Mouse (Mus musculus) cerebellum, postnatal 10 days (tissue): ENCODE measurements around the gene Tmc1.
A peak's percentile ranks its signal among the peaks of the same experiment; 100 is the strongest.

Source experiments
- DNase-seq, 2 experiments: peaks; one replicate each; pipeline ENCODE4 v3.0.0; 2021; ENCODE audit warnings: mixed read lengths in 2 of 2

The Tmc1 gene

GRCm38 (mm10) chr19:20797558-20798101 lies 156.4 kb downstream of the Tmc1 start:
- DNase-seq = peak; percentile 34 to 65

GRCm38 (mm10) chr19:20796001-20796400 lies 158.0 kb downstream of the Tmc1 start:
- no peak for DNase-seq

GRCm38 (mm10) chr19:20794999-20795398 lies 159.0 kb downstream of the Tmc1 start:
- DNase-seq = no peak

GRCm38 (mm10) chr19:20792811-20793210 lies 161.2 kb downstream of the Tmc1 start:
- peak; percentile 25 to 35 for DNase-seq

- no peak for DNase-seq
Observed at GRCm38 (mm10) chr19:20787289-20787688, 166.7 kb downstream of the Tmc1 start.

GRCm38 (mm10) chr19:20775681-20776080 lies 178.3 kb downstream of the Tmc1 start:
- no peak for DNase-seq

- peak; percentile 62 to 70 for DNase-seq
Observed at GRCm38 (mm10) chr19:20773941-20774340, 180.1 kb downstream of the Tmc1 start.

- DNase-seq = peak; percentile 64 to 77
Observed at GRCm38 (mm10) chr19:20764214-20764613, 189.8 kb downstream of the Tmc1 start.

GRCm38 (mm10) chr19:20761675-20762426 lies 192.2 kb downstream of the Tmc1 start:
- no peak for DNase-seq

- DNase-seq = peak; percentile 10 to 18
Observed at GRCm38 (mm10) chr19:20761119-20761518, 192.9 kb downstream of the Tmc1 start.

- no peak for DNase-seq
Observed at GRCm38 (mm10) chr19:20744630-20745029, 209.4 kb downstream of the Tmc1 start.
